10 mouse cellular contexts compared by ENCODE assay signal in the genomic region with DNA sequence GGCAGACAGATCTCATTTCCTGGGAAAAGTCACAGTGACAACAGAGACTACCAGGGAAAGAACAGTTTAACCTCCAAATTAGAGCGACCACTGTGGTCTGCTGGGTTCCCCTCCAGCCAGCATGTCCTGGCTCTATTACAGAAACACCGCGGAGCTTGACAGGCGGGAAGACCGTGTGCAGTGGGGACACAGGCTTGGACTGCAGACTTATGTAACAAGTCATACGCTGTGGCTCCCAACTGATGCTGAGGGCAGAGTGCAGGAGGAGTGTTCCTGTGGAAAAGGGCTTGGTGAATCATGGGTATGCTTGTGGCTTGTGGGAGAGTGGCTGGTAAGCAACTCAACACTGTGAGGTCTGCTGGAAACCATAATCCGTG.
DNase-seq lines count a peak whose midpoint lies in the region; ATAC-seq and TF ChIP-seq lines count a peak whose summit lies in the region.
"Had no signal": no experiment of that assay in that cellular context is flagged by ENCODE, and none has a peak within 500 bp of the region (broad histone marks: within the 10 kb centered on the region; RNA-seq: fewer than 3 reads in every experiment).

No protein-coding gene starts in this region.

- no peak overlapping the region for H3K4me3 ChIP-seq in lung, embryonic 14.5 days (ENCODE audit: low read depth, low read length)
- H3K4me3 ChIP-seq in embryonic facial prominence, embryonic 11.5 days (ENCODE audit: low read depth, low read length), result no peak overlapping the region
- H3K4me3 ChIP-seq in midbrain, embryonic 16.5 days (ENCODE audit: low read depth, low read length), result no peak overlapping the region

- no peak overlapping the region for H3K4me2 ChIP-seq in lung, embryonic 14.5 days
- H3K4me2 ChIP-seq in embryonic facial prominence, embryonic 11.5 days (ENCODE audit: low read depth, low read length), result no peak overlapping the region
- no peak overlapping the region for H3K4me2 ChIP-seq in midbrain, embryonic 16.5 days (ENCODE audit: low read length)

- H3K4me1 ChIP-seq in lung, embryonic 14.5 days (ENCODE audit: insufficient read depth), result 0 out of 2 replicates have a peak, but pooled peaks cover 4% of the 10 kb centered on the region
- no peaks in the 10 kb centered on the region; the same call in 1 of the 2 replicates for H3K4me1 ChIP-seq in embryonic facial prominence, embryonic 11.5 days (ENCODE audit: control insufficient read depth, insufficient read depth, low read length)
- H3K4me1 ChIP-seq in midbrain, embryonic 16.5 days (ENCODE audit: control insufficient read depth, insufficient read depth, low read length), result peaks cover 8% of the 10 kb centered on the region; the same call in 1 of the 2 replicates

- DNase-seq in lung, embryonic 14.5 days, result peak; percentile 68
- DNase-seq in lung, postnatal 25 days (ENCODE audit: low spot score), result no peak
- DNase-seq in embryonic facial prominence, embryonic 11.5 days (ENCODE audit: low spot score), result no peak
- DNase-seq in kidney, adult 18-20 months, result peak; percentile 30
- DNase-seq in adrenal gland, postnatal 4 days (ENCODE audit: low spot score in 2 of 2), result no peak
- no peak for DNase-seq in spleen, adult 18-20 months
- DNase-seq in adrenal gland, postnatal 25 days, result no peak

- no peak overlapping the region for H3K9ac ChIP-seq in lung, embryonic 14.5 days
- no peak overlapping the region for H3K9ac ChIP-seq in embryonic facial prominence, embryonic 11.5 days (replicated peaks; ENCODE audit: low read length)
- 0 out of 2 replicates have a peak overlapping the region, but pooled peaks have one; percentile 20 for H3K9ac ChIP-seq in midbrain, embryonic 16.5 days (ENCODE audit: low read depth, low read length)

- no peaks in the 10 kb centered on the region for H3K36me3 ChIP-seq in lung, embryonic 14.5 days (ENCODE audit: insufficient read depth)
- no peaks in the 10 kb centered on the region for H3K36me3 ChIP-seq in embryonic facial prominence, embryonic 11.5 days (replicated peaks; ENCODE audit: control insufficient read depth, insufficient read depth, low read depth, low read length)
- H3K36me3 ChIP-seq in midbrain, embryonic 16.5 days (ENCODE audit: control insufficient read depth, insufficient read depth, low read length), result no peaks in the 10 kb centered on the region

- H3K9me3 ChIP-seq in lung, embryonic 14.5 days (ENCODE audit: low read depth, low read length), result no peaks in the 10 kb centered on the region
- H3K9me3 ChIP-seq in embryonic facial prominence, embryonic 11.5 days (replicated peaks; ENCODE audit: control insufficient read depth, low read length), result no peaks in the 10 kb centered on the region
- no peaks in the 10 kb centered on the region for H3K9me3 ChIP-seq in midbrain, embryonic 16.5 days (replicated peaks; ENCODE audit: control insufficient read depth, low read length, poor library complexity, severe bottlenecking)

- no peak for TF ChIP-seq CTCF in lung, embryonic 14.5 days (IDR thresholded peaks at IDR 0.05; ENCODE audit: low read depth)

- ATAC-seq in lung, embryonic 14.5 days (ENCODE audit: insufficient read depth), result peak; percentile 74
- peak; percentile 64; the same call in 1 of the 2 replicates for ATAC-seq in embryonic facial prominence, embryonic 11.5 days (replicated peaks; ENCODE audit: insufficient number of reproducible peaks, low FRiP score, low TSS enrichment, low read depth)
- peak; percentile 34; the same call in 1 of the 2 replicates for ATAC-seq in midbrain, embryonic 16.5 days
- ATAC-seq: Patski had no signal

- no peaks in the 10 kb centered on the region for H3K27me3 ChIP-seq in lung, embryonic 14.5 days (ENCODE audit: insufficient read depth, low read length)
- H3K27me3 ChIP-seq in embryonic facial prominence, embryonic 11.5 days (ENCODE audit: control insufficient read depth, insufficient read depth, low read length), result no peaks in the 10 kb centered on the region
- H3K27me3 ChIP-seq in midbrain, embryonic 16.5 days (ENCODE audit: control insufficient read depth, insufficient read depth, low read depth, low read length), result no peaks in the 10 kb centered on the region
- H3K27me3 ChIP-seq: Patski had no signal

- WGBS in lung, embryonic 14.5 days, result 49% methylated on average over 7 of the region's 7 CpGs
- WGBS in embryonic facial prominence, embryonic 11.5 days, result 56% methylated on average over 7 of the region's 7 CpGs
- 65% methylated on average over 7 of the region's 7 CpGs for WGBS in midbrain, embryonic 16.5 days

- peak overlapping the region; percentile 55; the same call in 1 of the 2 replicates for H3K27ac ChIP-seq in lung, embryonic 14.5 days (ENCODE audit: low read depth)
- H3K27ac ChIP-seq in embryonic facial prominence, embryonic 11.5 days (replicated peaks; ENCODE audit: low read depth, low read length), result peak overlapping the region; percentile 47
- peak overlapping the region; percentile 32; the same call in 1 of the 2 replicates for H3K27ac ChIP-seq in midbrain, embryonic 16.5 days (ENCODE audit: low read length)
- H3K27ac ChIP-seq: macrophage had no signal

Comparison
In these comparisons a context has a peak if more than half of its experiments do, and no peak if none do; other contexts are left out.
1. DNase-seq: peak in lung, embryonic 14.5 days (single experiment) and kidney, adult 18-20 months (single experiment); none in lung, postnatal 25 days (single experiment), embryonic facial prominence, embryonic 11.5 days (single experiment), adrenal gland, postnatal 4 days (0 of 2), spleen, adult 18-20 months (0 of 2) and adrenal gland, postnatal 25 days (single experiment).
2. Peak in every context shown above with its lines, with median percentiles within 50 percentile points of each other: ATAC-seq and H3K27ac ChIP-seq.